Mouse (Mus musculus) erythroblast, adult 5-6 weeks (primary cell): Measurements from ENCODE around the gene Pde4b. TPM values are rescaled to one million over a fixed set of nuclear protein-coding genes. Genes with fewer than 3 reads are reported as not detected.

Experiments used
- ATAC-seq: replicated peaks from 2 replicates; pipeline ENCODE4 v1.8.0; 2016; ENCODE audit warnings: moderate number of reproducible peaks, mild to moderate bottlenecking, moderate TSS enrichment, inconsistent platforms; ENCODE audit not compliant: poor library complexity, low FRiP score, severe bottlenecking
- total RNA-seq, 2 experiments: library from RNA; stranded (forward) in 1 of 2; stranded (reverse) in 1 of 2; fragments of 150-400 nt in 1 of 2; fragments of 200-764, 138-1000 nt in 1 of 2; gene quantifications; 2 replicates each; pipeline versions ENCODE4 v1.2.3 to v1.2.4; 2015 to 2017; ENCODE audit warnings: low replicate concordance in 2 of 2

Pde4b gene
- total RNA-seq, 2 experiments from 2014 or later: 2.3 to 5.4 TPM

DNA sequence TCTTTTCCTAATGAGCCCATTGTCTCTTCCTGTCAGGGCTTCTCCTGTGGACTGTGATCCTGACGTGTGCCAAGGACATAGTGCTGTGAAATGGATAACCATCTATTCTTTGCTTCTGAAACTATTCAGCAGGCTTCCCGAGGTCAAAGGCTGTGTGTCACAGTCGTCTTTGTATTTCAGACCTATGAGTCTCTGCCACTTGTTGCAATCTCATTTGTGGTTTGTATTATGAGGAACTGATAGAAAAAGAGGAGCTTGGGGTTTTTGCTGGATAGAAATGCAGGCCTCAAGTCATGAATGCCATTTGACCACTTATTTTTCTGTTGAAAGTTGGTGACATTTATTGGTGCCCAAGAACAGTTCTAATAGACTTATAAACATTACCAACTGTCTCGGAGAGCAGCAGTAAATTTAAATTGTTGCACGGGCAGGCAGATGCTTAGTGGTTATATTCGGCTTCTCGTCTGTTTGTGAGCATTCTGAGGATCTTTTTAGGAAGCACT is 85.4 kb downstream of the Pde4b start:
- ATAC-seq: no peak

DNA sequence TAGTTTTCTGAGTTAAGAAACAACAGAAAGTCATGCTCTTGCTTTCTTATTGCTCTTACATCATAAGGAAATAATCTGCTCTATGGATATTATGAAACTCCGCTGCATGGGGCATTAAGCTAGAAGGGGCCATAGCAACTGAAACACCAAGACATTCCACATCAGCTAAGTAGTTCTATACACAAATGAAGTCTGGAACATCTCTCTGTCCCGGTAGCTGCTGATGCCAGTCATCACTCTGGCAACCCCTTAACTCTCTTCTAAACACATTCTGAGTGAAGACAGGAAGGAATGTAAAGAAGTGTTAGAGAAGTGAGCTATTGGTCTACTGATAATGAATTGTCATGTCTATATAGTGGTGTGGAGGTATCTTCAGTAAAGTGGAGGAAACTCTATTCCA is 88.6 kb downstream of the Pde4b start:
- ATAC-seq: no peak

DNA sequence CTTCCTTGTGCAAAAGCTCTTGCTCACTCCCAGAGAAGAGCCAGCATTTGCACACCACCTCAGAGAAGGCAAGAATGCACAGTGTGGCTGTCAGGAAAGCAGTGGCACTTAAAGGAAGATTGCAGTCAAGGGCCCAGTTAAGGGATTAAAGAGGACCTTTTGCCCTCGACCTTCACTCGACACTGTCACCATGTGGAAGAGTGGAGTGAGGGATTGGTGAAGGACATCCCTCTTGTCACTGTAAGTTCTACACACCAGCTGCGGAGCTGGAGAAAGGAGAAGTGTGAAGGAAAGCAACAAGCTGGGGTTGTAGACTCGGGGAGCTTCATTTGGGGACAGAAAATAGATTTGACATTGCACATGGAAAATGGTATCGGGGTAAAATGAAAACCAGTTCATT is 89.9 kb downstream of the Pde4b start:
- ATAC-seq: no peak

DNA sequence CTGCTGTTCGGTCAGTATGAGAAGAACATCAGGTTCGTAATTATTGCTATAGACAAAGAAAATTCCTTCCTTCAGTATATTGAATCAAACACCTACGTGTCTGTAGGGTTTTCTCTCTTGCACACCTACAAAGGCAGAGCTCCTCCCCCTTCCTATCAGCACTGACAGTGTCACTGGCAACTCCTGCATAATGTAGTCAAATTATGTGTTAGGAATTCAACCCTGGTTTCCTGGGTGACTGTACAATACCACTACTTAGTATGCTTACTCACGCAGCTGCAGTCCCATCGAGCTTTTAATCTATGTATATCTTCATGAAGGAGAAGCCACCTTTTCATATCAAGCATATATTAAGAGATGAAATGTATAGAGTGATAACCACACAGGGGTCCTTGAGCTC is 99.5 kb downstream of the Pde4b start:
- ATAC-seq: no peak

DNA sequence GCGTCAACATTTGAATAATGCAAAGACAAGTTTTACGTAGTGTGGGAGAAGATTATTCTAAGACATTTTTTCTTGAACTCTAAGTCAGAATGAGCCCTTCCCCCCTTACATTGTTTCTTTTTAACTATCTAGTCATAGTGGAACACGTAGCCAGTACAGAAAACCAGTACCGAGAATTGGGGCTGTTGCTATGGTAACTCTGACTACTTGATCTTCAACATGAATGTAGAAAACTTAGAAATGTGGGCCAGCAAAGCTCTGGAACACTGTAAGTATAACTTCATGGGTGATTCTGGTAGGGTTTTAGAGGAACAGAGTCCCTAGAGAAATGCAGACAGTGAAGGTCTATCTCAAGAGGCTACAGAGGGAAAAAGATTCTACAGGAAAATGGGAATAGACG is 110.4 kb downstream of the Pde4b start:
- ATAC-seq: no peak

DNA sequence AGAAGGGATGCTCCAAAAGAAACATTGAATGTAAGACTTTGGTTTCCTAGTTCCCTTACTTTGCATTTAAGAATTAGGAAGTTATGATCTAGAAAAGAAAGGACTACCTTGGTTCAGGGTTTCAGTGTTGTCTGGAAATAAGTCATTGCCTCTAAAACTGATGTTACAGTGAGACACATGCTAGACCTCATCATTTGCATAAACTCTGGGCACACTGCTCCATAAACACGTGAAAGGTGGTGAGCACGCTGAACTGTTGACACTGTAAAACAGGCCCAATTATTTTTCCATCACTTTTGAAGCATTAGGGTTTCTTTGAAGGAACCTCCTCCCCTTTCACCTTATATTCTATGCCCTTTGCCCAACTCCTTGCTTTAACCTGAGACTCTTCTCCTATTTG is 122.4 kb downstream of the Pde4b start:
- ATAC-seq: no peak

DNA sequence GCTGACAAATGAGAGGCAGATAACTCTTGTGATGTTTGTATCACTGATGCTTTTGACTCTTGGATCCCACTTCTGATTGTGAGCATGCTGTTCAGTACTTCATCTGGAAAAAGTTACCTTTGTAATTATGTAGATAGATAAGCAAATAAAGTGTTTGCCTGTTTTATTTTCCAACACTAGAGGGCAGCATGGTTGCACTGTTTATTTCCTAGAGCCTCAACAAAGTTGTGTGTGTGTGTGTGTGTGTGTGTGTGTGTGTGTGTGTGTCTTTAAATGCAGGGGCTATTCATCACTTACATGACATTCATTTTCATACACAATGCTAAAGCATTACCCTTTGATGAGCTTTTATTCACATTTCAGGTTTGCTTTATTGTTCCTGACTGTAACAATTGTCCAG is 139.4 kb downstream of the Pde4b start:
- ATAC-seq: no peak

DNA sequence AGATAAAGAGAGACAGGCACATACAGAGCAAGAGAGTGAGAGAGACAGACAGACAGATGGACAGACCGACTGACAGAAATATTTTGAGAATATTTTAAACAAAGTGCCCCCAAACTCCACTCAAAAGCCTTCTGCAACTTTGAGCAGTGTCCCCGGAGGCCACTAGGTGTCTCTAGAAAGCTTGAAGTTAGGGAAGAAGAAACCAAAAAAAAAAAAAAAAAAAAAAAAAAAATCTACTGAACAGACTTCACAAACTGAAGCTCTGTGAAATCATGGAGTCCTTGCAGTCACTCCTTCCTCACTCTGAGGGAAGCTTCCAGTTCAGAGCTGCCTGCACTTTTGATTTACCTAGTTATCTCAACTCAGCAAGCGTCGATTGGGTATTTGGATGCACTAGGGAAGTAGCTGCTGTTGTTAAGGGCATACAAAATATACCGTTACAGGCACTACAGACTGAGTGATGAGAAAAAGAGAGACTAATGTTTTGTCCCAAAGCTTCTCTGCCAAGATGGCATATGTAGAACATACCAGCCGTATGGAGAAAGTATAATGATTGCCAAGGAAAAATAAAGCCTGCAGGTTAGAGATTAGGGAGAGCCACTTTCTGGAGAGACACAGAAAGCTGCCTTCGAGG is 141.7 kb downstream of the Pde4b start:
- no peak for ATAC-seq

DNA sequence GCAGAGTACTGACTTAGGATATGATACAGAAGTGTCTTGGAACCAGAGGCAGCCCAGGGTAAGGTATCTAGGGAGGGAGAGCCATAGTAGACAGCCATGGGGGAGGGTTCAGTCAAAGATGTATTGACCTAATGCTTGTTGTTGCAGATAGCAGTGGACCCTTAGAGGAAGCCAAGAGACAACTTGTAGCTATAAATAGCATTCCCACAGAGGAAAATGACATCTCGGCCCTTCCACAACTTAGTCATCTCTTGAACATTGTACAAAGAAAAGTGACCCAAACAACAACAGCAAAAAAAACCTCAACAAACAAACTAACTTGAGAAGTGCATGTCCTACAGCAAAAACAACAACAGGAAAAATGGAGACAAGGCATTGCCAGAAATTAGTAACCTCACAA is 143.6 kb downstream of the Pde4b start:
- no peak for ATAC-seq

DNA sequence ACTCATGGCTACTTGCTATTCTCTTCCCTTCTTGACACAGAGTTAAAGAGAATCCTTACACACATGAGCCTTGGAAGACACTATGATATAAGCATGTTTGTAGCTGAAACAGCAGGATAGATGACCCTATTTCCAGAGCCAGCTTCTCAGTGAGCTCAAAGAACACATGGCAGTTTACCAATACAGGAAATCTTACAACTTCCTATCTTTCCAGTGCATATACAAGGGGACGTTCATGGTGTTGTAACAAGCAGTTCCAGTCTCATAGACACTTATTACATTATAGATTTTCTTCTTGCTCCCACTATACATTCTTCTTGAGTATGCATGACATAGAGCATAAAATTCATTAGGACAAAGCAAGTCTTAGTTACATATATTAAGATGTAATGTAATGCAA is 146.3 kb downstream of the Pde4b start:
- no peak for ATAC-seq

DNA sequence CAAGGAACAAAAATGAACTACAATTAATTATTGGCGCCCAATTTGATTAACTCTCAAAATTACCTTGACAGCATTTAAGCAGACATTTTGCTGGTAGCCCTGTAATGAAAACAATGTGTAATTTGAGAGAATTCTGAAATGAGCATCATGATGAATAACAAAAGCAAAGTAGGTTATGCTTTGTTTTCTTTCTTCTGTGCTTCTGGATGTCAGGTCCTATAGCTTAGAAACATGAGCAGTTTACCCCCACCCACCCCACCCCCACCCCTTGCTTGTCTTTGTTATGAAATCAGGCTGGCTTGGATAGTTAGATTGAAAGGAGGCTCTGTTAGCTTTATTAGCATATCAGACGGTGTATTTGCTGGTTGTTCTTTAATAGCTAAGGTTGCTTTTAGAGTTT is 147.8 kb downstream of the Pde4b start:
- ATAC-seq: no peak

DNA sequence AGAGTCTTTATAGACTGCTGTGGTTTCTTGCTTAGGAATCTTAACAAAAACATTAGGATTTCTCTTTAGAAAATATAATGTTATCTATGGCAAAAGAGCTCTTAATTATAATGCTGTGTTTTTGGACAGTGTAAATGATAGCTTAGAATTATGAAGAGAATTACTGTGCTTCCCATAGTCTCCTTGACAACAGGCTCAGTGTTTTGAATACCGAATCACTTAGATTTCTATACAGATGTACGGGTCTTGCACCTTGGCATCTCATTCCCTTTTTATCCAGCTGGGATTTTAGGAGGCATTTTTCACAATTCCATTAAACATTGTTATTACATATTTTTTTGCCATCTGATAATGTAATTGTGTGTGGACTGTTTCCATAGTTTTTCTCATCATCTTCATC is 151.8 kb downstream of the Pde4b start:
- ATAC-seq: no peak

DNA sequence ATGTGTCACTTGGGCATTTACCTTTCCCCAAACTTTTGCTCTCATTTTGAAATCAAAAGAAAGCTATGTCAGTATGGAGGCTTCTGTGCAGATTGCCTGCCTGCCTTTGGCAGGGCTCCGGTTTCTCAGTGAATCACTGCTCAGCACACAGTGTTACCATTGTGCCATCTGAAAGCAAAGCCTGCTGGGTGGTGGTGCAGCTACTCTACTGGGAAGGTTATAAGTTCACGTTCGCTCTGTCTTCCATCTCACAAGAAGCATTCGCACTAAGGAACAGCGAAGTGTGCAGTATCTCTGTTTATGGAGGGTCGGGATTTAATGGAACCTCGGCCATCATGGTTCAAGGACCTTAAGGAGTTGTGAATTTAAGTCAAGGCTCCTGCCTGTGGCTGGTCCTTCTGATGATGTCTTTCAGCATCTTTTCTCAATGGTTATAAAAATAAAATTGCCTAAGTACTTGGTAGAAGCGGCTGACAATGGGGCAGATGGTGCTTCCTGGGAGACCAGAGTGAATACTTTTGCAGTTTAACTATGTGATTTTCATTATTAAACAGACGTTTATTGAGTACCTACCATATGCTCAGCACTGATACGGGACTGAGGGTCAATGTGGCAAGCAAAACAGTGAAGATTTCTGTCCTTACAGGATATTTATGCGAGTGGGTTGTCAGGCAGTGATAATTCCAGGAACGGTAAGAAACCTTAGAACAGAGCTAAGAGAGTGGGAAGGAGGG is 152.5 kb downstream of the Pde4b start:
- no peak for ATAC-seq

DNA sequence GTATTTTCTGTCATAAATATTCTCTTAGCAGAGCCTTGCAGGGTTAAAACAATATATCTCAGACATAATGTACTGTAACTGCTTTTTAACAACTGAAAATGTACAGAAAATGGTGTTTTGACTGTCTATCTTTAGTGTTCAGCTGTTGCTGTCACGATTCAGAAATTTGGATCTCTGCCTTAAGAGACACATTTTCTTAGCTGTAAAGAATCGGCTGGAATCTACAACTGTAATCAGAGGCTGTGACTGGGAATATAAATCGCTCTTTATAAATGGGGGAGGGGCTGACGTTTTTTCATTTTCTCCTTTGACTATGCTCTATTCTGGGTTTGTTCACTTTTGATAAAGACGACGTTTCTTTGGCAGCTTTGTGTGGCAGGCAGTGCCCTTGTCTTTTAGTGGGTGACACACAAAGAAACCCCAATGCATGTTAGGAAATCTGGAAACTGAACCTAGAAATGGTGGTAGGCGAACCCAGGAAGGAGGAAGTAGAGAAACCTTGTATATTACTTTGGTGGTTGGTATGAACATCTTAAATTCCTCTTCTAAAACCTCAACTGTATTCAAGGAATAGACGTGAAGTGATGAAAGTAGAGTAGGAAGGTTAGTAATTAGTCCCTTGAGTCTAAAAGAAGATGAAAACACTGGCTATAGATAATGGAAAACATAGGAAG is 153.5 kb downstream of the Pde4b start:
- no peak for ATAC-seq

DNA sequence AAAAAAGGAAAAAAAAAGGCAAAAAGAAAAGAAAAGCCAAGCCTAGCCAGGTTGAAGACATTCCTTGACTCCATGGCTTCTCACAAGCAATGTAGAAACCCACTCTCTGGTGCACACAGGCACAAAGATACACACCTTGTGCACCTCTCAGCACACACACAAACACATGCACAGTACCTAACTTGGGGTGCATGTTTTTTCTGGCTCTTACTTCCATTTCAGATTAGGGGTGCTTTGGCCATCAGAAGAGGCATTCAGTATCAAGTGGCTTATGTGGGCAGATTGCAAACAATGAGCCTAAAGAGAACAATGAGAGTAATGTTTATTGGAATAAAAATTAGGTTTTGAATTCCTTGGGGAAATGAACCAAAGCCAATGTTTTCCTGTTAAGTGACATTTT is 166.7 kb downstream of the Pde4b start:
- ATAC-seq: no peak

DNA sequence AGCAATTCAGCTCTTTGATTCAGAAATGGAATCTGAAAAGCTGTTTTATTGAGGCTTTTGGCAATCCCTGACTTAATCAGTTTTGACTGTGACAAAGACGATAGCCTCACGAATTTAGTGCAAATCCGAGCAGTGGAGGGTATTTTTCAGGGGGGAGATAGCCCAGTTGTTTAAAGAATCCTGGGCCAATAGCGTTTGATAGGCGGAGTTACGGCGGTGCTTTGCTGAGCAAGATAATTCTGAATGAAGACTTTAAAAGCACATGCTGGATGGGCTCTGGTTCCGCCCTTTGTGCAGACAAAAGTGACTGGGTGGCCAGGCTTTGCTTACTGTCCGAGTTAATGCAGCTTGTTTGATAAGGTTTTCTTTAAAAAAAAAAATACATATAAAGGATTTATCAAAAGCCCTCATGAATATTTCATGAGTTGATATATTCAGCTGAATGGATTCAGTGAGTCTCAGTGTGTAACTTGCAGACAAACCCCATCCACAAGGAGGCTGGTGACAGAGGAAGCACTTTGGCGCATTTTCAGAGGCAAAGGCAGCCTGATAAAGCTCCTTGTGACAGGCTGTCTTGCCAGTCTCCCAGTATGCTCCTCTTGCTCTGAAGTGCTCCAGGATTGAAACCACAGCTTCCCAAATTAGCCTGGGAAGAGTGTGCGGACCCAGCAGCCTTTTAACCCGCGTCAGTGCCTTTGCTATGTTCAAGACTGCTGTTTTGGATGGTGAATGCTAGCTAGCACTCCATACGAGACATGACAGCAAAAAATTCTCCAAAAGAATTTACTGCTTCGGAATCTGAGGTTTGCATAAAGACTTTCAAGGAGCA is 167.3 kb downstream of the Pde4b start:
- no peak for ATAC-seq

DNA sequence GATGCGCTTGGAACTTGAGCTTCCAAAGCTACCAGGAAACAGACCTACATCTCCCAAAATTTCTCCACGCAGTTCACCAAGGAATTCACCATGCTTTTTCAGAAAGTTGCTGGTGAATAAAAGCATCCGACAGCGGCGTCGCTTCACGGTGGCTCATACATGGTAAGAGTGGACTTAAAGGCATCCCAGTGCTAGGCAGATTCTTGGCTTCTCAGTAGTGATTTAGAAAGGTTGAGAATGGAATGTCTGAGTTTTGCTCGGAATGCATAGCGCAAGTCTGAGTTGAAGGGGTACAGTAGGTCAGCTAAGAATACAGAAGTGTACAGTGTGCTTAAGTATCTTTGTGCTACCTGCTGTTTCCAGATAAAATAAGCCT is 167.9 kb downstream of the Pde4b start:
- ATAC-seq: no peak

DNA sequence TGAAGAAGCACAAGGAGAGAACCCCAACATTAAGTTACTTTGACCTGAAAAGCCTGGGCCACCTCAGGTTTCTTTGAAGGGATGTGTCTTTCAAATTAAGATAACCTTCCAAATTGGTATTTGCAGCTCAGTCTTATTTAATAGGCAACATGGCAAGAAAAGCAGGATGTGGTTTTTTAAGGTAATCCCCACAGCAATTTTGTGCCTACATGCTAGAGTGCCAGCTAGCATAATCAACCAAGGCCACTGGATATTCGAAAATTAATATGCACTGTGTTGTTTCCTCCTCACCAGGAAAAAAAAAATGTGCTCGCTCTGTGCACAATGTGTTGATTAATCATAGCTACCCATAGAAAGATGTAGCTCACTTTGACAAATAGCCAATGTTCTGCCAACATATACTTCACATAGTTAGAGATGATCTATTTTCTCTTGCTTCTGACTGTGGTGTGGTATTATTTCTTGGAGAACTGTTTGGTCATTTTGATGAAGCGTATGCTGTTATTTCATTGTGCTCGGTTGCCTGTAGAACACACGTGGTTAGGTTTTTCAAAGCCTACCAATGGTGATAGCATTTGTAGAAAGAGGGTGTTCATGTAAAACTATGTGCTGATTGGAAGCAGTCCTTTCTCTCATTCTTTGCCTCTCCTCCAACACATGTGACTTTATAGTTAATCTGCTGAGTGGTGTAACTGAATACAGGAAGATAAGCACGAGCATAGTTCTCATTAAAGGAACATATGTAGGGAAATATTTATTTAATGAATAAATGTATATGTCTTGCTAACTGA is 169.0 kb downstream of the Pde4b start:
- no peak for ATAC-seq

DNA sequence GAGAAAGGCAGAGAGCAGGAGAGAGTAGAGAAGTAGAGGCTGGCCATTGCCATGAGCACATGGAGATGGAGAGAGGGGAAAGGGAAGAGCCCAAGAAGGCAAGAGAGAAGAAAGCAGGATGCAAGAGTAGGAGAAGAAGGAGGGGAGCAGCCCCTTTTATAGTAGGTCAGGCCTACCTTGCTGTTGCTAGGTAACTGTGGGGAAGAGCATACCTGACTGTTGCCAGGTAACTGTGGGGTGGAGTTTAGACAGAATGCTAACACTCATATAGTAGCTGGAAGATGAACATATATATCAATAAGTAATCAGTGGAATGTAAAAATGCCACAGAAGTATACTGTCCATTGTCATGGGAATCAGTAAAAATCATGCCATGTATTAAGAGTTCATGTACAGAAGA is 172.9 kb downstream of the Pde4b start:
- no peak for ATAC-seq

DNA sequence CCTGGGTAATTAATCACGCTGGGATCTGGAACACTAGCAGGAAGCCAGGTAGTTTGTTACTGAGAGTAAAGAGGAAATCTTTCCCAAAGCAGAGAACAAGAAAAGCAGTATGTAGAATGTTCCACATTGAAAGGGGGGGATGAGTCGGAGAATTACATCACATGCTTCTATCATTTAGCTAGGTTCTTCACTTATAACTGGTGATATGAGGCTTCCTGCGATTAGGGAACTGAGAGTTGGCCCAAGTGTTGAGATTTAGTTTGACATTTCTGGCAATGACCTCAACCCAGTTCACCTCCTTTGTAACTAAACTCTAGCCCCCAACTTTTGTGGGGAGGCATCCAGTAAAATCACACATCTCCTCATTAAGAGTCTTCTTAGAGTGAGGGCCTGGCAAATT is 185.0 kb downstream of the Pde4b start:
- no peak for ATAC-seq
